Mouse (Mus musculus) MEL (cell line): Measurements from ENCODE around the gene Pdlim4.

ENCODE experiments used
- CTCF ChIP-seq, 3 experiments: IDR thresholded peaks in 2 of 3; conservative IDR thresholded peaks in 1 of 3; 2 replicates each; pipeline ENCODE4 v1.5.1; 2011 to 2012; ENCODE audit warnings: low read length in 3 of 3, low read depth in 2 of 3, mild to moderate bottlenecking in 2 of 3, improper control_type of control experiment in 1 of 3, inconsistent platforms in 1 of 3, mixed read lengths in 1 of 3, moderate library complexity in 1 of 3; ENCODE audit not compliant: control insufficient read depth in 1 of 3, insufficient read depth in 1 of 3, poor library complexity in 1 of 3, severe bottlenecking in 1 of 3
- MEF2A ChIP-seq: IDR thresholded peaks from 2 replicates; pipeline ENCODE4 v1.6.1; 2014; ENCODE audit warnings: low read depth, mild to moderate bottlenecking, inconsistent platforms, low read length, improper control_type of control experiment; ENCODE audit not compliant: poor library complexity, insufficient replicate concordance, severe bottlenecking; ENCODE audit errors: extremely low read depth
- MXI1 ChIP-seq: IDR thresholded peaks from 2 replicates; pipeline ENCODE4 v1.6.1; 2011; ENCODE audit warnings: mild to moderate bottlenecking, low read depth, low read length, improper control_type of control experiment
- POLR2A ChIP-seq, 2 experiments: IDR thresholded peaks; 2 replicates each; pipeline ENCODE4 v1.6.1; 2011 to 2012; ENCODE audit warnings: low read length in 2 of 2, mild to moderate bottlenecking in 2 of 2, control low read depth in 1 of 2, improper control_type of control experiment in 1 of 2, low read depth in 1 of 2, moderate library complexity in 1 of 2; ENCODE audit not compliant: control insufficient read depth in 1 of 2, insufficient read depth in 1 of 2, poor library complexity in 1 of 2
- SIN3A ChIP-seq: IDR thresholded peaks from 2 replicates; pipeline ENCODE4 v1.6.1; 2012; ENCODE audit warnings: low read length, improper control_type of control experiment, inconsistent platforms
- TAL1 ChIP-seq: IDR thresholded peaks from 2 replicates; pipeline ENCODE4 v1.6.1; 2012; ENCODE audit warnings: mild to moderate bottlenecking, inconsistent platforms, low read length, moderate library complexity, mixed read lengths
- TBP ChIP-seq: IDR thresholded peaks from 2 replicates; pipeline ENCODE4 v1.8.0; 2011; ENCODE audit warnings: low read depth, low read length, improper control_type of control experiment
- ZKSCAN1 ChIP-seq: IDR thresholded peaks from 2 replicates; pipeline ENCODE4 v1.6.1; 2012; ENCODE audit warnings: low read depth, mild to moderate bottlenecking, inconsistent platforms, low read length, improper control_type of control experiment, moderate library complexity

GRCm38 (mm10) chr11:54056132-54056531 lies 12.7 kb downstream of the Pdlim4 start:
- TF ChIP-seq TBP (no peak), CTCF (IDR thresholded peaks at IDR 0.05 in 2 of 3, conservative IDR thresholded peaks at IDR 0.05 in 1 of 3; ENCODE audit: control insufficient read depth in 1 of 3, insufficient read depth in 1 of 3, low read depth in 2 of 3, low read length in 3 of 3, poor library complexity in 1 of 3, severe bottlenecking in 1 of 3) (peak in 1 of 3 experiments; percentile 14; a peak in 1 of 6 replicates), POLR2A (IDR thresholded peaks at IDR 0.05; ENCODE audit: control insufficient read depth in 1 of 2, insufficient read depth in 1 of 2, low read depth in 1 of 2, low read length in 2 of 2, poor library complexity in 1 of 2) (no peak), TAL1 (no peak), MXI1 (no peak), SIN3A (no peak), MEF2A (no peak), ZKSCAN1 (no peak)
